Mouse (Mus musculus): ENCODE measurements around the gene Dvl1. TPM values are rescaled to one million over a fixed set of nuclear protein-coding genes. Genes with fewer than 3 reads are reported as not detected.

Gene Dvl1
- total RNA-seq, 2 experiments from 2014 or later = 85.8 to 91.7 TPM

GRCm38 (mm10) chr4:155863001-155863400, 15.8 kb downstream of the Dvl1 start, which contains the start of gene Tas1r3:
Gene Tas1r3 (minus strand): TSS chr4:155863362.
- no peak for DNase-seq (ENCODE audit: low spot score in 2 of 2)
- intact Hi-C loops (cut with DNase I) = no loop called here

- DNase-seq (ENCODE audit: low spot score in 2 of 2) = no peak
- intact Hi-C loops (cut with DNase I) = loop anchor here (2.0 kb wide), 2 partner anchors 22 to 24 kb away; partner anchors contain the start of gene Dvl1
These were observed 21.6 kb downstream of the Dvl1 start for GRCm38 (mm10) chr4:155868614-155869298.

GRCm38 (mm10) chr4:155869317-155870033, 22.3 kb downstream of the Dvl1 start, which contains the start of the genes Cptp and Ints11:
Gene Cptp (minus strand): TSS chr4:155869440.
Gene Ints11 (plus strand): TSS chr4:155869546.
- intact Hi-C loops (cut with DNase I) = loop anchor here (2.0 kb wide), 2 partner anchors 23 kb away; partner anchors contain the start of gene Dvl1
- DNase-seq (ENCODE audit: low spot score in 2 of 2) = peak; percentile 96 to 97

- intact Hi-C loops (cut with DNase I) = no loop called here
These were observed 24.2 kb downstream of the Dvl1 start for GRCm38 (mm10) chr4:155871404-155871803.

GRCm38 (mm10) chr4:155883587-155883986, 36.4 kb downstream of the Dvl1 start:
- intact Hi-C loops (cut with DNase I) = no loop called here
- no peak for DNase-seq (ENCODE audit: low spot score in 2 of 2)

More at GRCm38 (mm10) chr4:155871404-155871803, 24.2 kb downstream of the Dvl1 start:
- no peak for DNase-seq (ENCODE audit: low spot score in 2 of 2)

GRCm38 (mm10) chr4:155886330-155886729, 39.1 kb downstream of the Dvl1 start:
- DNase-seq (ENCODE audit: low spot score in 2 of 2) = peak in 1 of 2 experiments; percentile 1
- intact Hi-C loops (cut with DNase I) = no loop called here

- intact Hi-C loops (cut with DNase I) = no loop called here
- DNase-seq (ENCODE audit: low spot score in 2 of 2) = peak in 1 of 2 experiments; percentile 2
These were observed 40.5 kb downstream of the Dvl1 start for GRCm38 (mm10) chr4:155887674-155888073.

- DNase-seq (ENCODE audit: low spot score in 2 of 2) = peak in 1 of 2 experiments; percentile 2
- intact Hi-C loops (cut with DNase I) = no loop called here
These were observed 41.0 kb downstream of the Dvl1 start for GRCm38 (mm10) chr4:155888181-155888580.

- peak in 1 of 2 experiments; percentile 2 for DNase-seq (ENCODE audit: low spot score in 2 of 2)
- intact Hi-C loops (cut with DNase I) = no loop called here
These were observed 42.1 kb downstream of the Dvl1 start for GRCm38 (mm10) chr4:155889316-155889715.

- no peak for DNase-seq (ENCODE audit: low spot score in 2 of 2)
- intact Hi-C loops (cut with DNase I) = loop anchor here (1.0 kb wide), 1 partner anchor 52 kb away; the partner anchor contains the start of gene Ube2j2
These were observed 43.8 kb downstream of the Dvl1 start for GRCm38 (mm10) chr4:155891011-155891471.

GRCm38 (mm10) chr4:155891551-155892001, 44.4 kb downstream of the Dvl1 start, which contains the start of the genes Pusl1 and Acap3:
Gene Pusl1 (minus strand): TSS chr4:155891781.
Gene Acap3 (plus strand): TSS chr4:155891822.
- intact Hi-C loops (cut with DNase I) = loop anchor here (1.0 to 2.0 kb wide), 2 partner anchors 23 to 52 kb away; partner anchors contain the start of genes Cptp, Ints11 and Ube2j2
- DNase-seq (ENCODE audit: low spot score in 2 of 2) = peak; percentile 95 to 97

- intact Hi-C loops (cut with DNase I) = loop anchor here (2.0 kb wide), 1 partner anchor 23 kb away; the partner anchor contains the start of genes Cptp and Ints11
These were observed 44.8 kb downstream of the Dvl1 start for GRCm38 (mm10) chr4:155892017-155892416.

GRCm38 (mm10) chr4:155892438-155893211, 45.4 kb downstream of the Dvl1 start:
- intact Hi-C loops (cut with DNase I) = loop anchor here (2.0 kb wide), 1 partner anchor 24 kb away; the partner anchor contains the start of genes Cptp and Ints11
- no peak for DNase-seq (ENCODE audit: low spot score in 2 of 2)

More at GRCm38 (mm10) chr4:155892017-155892416, 44.8 kb downstream of the Dvl1 start:
- peak; percentile 82 to 86 for DNase-seq (ENCODE audit: low spot score in 2 of 2)

- intact Hi-C loops (cut with DNase I) = loop anchor here (2.0 kb wide), 1 partner anchor 24 kb away; the partner anchor contains the start of genes Cptp and Ints11
- no peak for DNase-seq (ENCODE audit: low spot score in 2 of 2)
These were observed 46.0 kb downstream of the Dvl1 start for GRCm38 (mm10) chr4:155893212-155893690.

GRCm38 (mm10) chr4:155894311-155894881, 47.2 kb downstream of the Dvl1 start:
- intact Hi-C loops (cut with DNase I) = no loop called here

GRCm38 (mm10) chr4:155895216-155895615, 48.0 kb downstream of the Dvl1 start:
- peak; percentile 71 to 79 for DNase-seq (ENCODE audit: low spot score in 2 of 2)
- intact Hi-C loops (cut with DNase I) = no loop called here

More at GRCm38 (mm10) chr4:155894311-155894881, 47.2 kb downstream of the Dvl1 start:
- peak; percentile 80 to 81 for DNase-seq (ENCODE audit: low spot score in 2 of 2)

GRCm38 (mm10) chr4:155895826-155896225, 48.6 kb downstream of the Dvl1 start:
- intact Hi-C loops (cut with DNase I) = no loop called here

GRCm38 (mm10) chr4:155896461-155896860, 49.3 kb downstream of the Dvl1 start:
- intact Hi-C loops (cut with DNase I) = no loop called here
- peak in 1 of 2 experiments; percentile 2 for DNase-seq (ENCODE audit: low spot score in 2 of 2)

More at GRCm38 (mm10) chr4:155895826-155896225, 48.6 kb downstream of the Dvl1 start:
- DNase-seq (ENCODE audit: low spot score in 2 of 2) = no peak
